Mouse (Mus musculus) heart, adult 2 months (tissue): ENCODE data around the gene S100z. TPM values are rescaled to one million over a fixed set of nuclear protein-coding genes. Genes with fewer than 3 reads are reported as not detected.

Experiments used
- DNase-seq, 2 experiments: peaks; one replicate each; pipeline ENCODE4 v3.0.0; 2021
- H3K27ac ChIP-seq: fragments of 200-600 bp; 2 replicates; pipeline ENCODE4 v1.8.1; 2022
- H3K27me3 ChIP-seq: fragments of 200-500 bp; 2 replicates; pipeline ENCODE4 v1.6.1; 2012; ENCODE audit warnings: mild to moderate bottlenecking, low read length, inconsistent platforms, mixed read lengths; ENCODE audit not compliant: control insufficient read depth, insufficient read depth
- H3K36me3 ChIP-seq: fragments of 200-500 bp; 2 replicates; pipeline ENCODE4 v1.6.1; 2012; ENCODE audit warnings: low read length, inconsistent platforms; ENCODE audit not compliant: control insufficient read depth, insufficient read depth
- H3K4me1 ChIP-seq: fragments of 200-500 bp; 2 replicates; pipeline ENCODE4 v1.6.1; 2011; ENCODE audit warnings: low read length; ENCODE audit not compliant: control insufficient read depth, insufficient read depth
- H3K4me3 ChIP-seq: fragments of 200-600 bp; 2 replicates; pipeline ENCODE4 v1.8.1; 2022
- H3K79me2 ChIP-seq: fragments of 200-500 bp; replicated peaks from 2 replicates; pipeline ENCODE4 v1.6.1; 2012; ENCODE audit warnings: mild to moderate bottlenecking, inconsistent platforms, low read length, moderate library complexity, mixed read lengths; ENCODE audit not compliant: control insufficient read depth, insufficient read depth
- H3K9ac ChIP-seq: fragments of 200-500 bp; 2 replicates; pipeline ENCODE4 v1.6.1; 2012; ENCODE audit warnings: low read depth, mild to moderate bottlenecking, control low read depth, inconsistent platforms, low read length, mixed read lengths
- CTCF ChIP-seq: fragments of 200-600 bp; IDR thresholded peaks from 2 replicates; pipeline ENCODE4 v1.8.1; 2022; ENCODE audit warnings: antibody characterized with exemption, mild to moderate bottlenecking, moderate library complexity
- EP300 ChIP-seq: fragments of 200-500 bp; IDR thresholded peaks from 2 replicates; pipeline ENCODE4 v1.6.1; 2011; ENCODE audit warnings: low read depth, low read length, control low read depth; ENCODE audit not compliant: insufficient read depth
- POLR2A ChIP-seq: fragments of 200-500 bp; IDR thresholded peaks from 2 replicates; pipeline ENCODE4 v1.6.1; 2011; ENCODE audit warnings: mild to moderate bottlenecking, low read depth, low read length, control low read depth; ENCODE audit not compliant: insufficient read depth
- WGBS: fragments of 180-500 bp; shearing (Covaris S2); methylation state at CpG from one replicate; pipeline ENCODE4 v1.1.7; 2018; 5-methylcytosine and 5-hydroxymethylcytosine counted together
- intact Hi-C: fragments of 180-260 bp; cut with DNase I; formaldehyde crosslinking; loops from one replicate; pipeline ENCODE4 v1.15.1; 2025
- polyA plus RNA-seq: library from polyadenylated mRNA; depleted of rRNA; stranded (reverse); fragments of >200 nt; gene quantifications from 2 replicates; pipeline ENCODE4 v1.2.3, GENCODE M21; 2012
- total RNA-seq, 2 experiments: library from RNA; stranded (reverse); gene quantifications; 2 replicates each; pipeline ENCODE4 v1.2.3; 2021

Gene S100z
- total and polyA plus RNA-seq, 3 experiments = not detected

- Histone ChIP-seq H3K79me2 (no peaks in the 10 kb centered on the region), H3K4me1 (no peaks in the 10 kb centered on the region), H3K27me3 (peaks cover 2% of the 10 kb centered on the region; the same call in 1 of the 2 replicates), H3K4me3 (no peak overlapping the region), H3K9ac (no peak overlapping the region), H3K36me3 (no peaks in the 10 kb centered on the region), H3K27ac (no peak overlapping the region)
- no peak for TF ChIP-seq CTCF
- intact Hi-C loops = no loop called here
- DNase-seq = no peak
- WGBS = 52% methylated on average over 6 of the region's 6 CpGs
Observed at GRCm38 (mm10) chr13:95521029-95521428, 42.5 kb upstream of the S100z start.

GRCm38 (mm10) chr13:95514756-95515155, 36.2 kb upstream of the S100z start:
- 47% methylated on average over 4 of the region's 4 CpGs for WGBS
- intact Hi-C loops = no loop called here
- TF ChIP-seq POLR2A = no peak
- no peak for TF ChIP-seq EP300
- no peak for TF ChIP-seq CTCF
- no peaks in the 10 kb centered on the region for H3K4me1 ChIP-seq
- no peak overlapping the region for H3K4me3 ChIP-seq
- no peak overlapping the region for H3K9ac ChIP-seq
- no peaks in the 10 kb centered on the region for H3K79me2 ChIP-seq
- no peak overlapping the region for H3K27ac ChIP-seq
- H3K27me3 ChIP-seq = no peaks in the 10 kb centered on the region
- no peaks in the 10 kb centered on the region for H3K36me3 ChIP-seq
- DNase-seq = no peak

GRCm38 (mm10) chr13:95510054-95510453, 31.5 kb upstream of the S100z start:
- Histone ChIP-seq H3K4me3 (no peak overlapping the region), H3K36me3 (no peaks in the 10 kb centered on the region), H3K27me3 (no peaks in the 10 kb centered on the region), H3K79me2 (no peaks in the 10 kb centered on the region), H3K4me1 (no peaks in the 10 kb centered on the region), H3K27ac (no peak overlapping the region), H3K9ac (no peak overlapping the region)
- intact Hi-C loops = no loop called here
- WGBS = 96% methylated on average over 5 of the region's 5 CpGs
- DNase-seq = no peak
- TF ChIP-seq CTCF (no peak), POLR2A (no peak), EP300 (no peak)

GRCm38 (mm10) chr13:95503279-95503917, 24.9 kb upstream of the S100z start:
- H3K36me3 ChIP-seq = no peaks in the 10 kb centered on the region
- no peak overlapping the region for H3K27ac ChIP-seq
- TF ChIP-seq CTCF (no peak), POLR2A (no peak), EP300 (no peak)
- H3K79me2 ChIP-seq = no peaks in the 10 kb centered on the region
- intact Hi-C loops = no loop called here
- H3K4me3 ChIP-seq = no peak overlapping the region
- no peak for DNase-seq
- no peak overlapping the region for H3K9ac ChIP-seq
- no peaks in the 10 kb centered on the region; the same call in 1 of the 2 replicates for H3K4me1 ChIP-seq
- H3K27me3 ChIP-seq = no peaks in the 10 kb centered on the region
- 69% methylated on average over 8 of the region's 8 CpGs for WGBS

- no peaks in the 10 kb centered on the region for H3K27me3 ChIP-seq
- H3K36me3 ChIP-seq = no peaks in the 10 kb centered on the region
- TF ChIP-seq CTCF (no peak), POLR2A (no peak), EP300 (no peak)
- no peak overlapping the region for H3K9ac ChIP-seq
- H3K4me3 ChIP-seq = no peak overlapping the region
- 95% methylated on average over 3 of the region's 3 CpGs for WGBS
- intact Hi-C loops = no loop called here
- no peak overlapping the region for H3K27ac ChIP-seq
- H3K4me1 ChIP-seq = peaks cover 5% of the 10 kb centered on the region
- no peaks in the 10 kb centered on the region for H3K79me2 ChIP-seq
- DNase-seq = no peak
Observed at GRCm38 (mm10) chr13:95496601-95497000, 18.1 kb upstream of the S100z start.

GRCm38 (mm10) chr13:95494812-95495211, 16.3 kb upstream of the S100z start:
- no peak overlapping the region for H3K9ac ChIP-seq
- H3K36me3 ChIP-seq = no peaks in the 10 kb centered on the region
- no peak overlapping the region for H3K27ac ChIP-seq
- intact Hi-C loops = no loop called here
- TF ChIP-seq EP300 = no peak
- TF ChIP-seq CTCF = no peak
- TF ChIP-seq POLR2A = no peak
- peaks cover 5% of the 10 kb centered on the region for H3K4me1 ChIP-seq
- H3K4me3 ChIP-seq = no peak overlapping the region
- no peaks in the 10 kb centered on the region for H3K79me2 ChIP-seq
- H3K27me3 ChIP-seq = no peaks in the 10 kb centered on the region
- DNase-seq = no peak
- 62% methylated on average over 8 of the region's 8 CpGs for WGBS
